Mouse (Mus musculus): Measurements from ENCODE around the gene Arid4a.

DNA sequence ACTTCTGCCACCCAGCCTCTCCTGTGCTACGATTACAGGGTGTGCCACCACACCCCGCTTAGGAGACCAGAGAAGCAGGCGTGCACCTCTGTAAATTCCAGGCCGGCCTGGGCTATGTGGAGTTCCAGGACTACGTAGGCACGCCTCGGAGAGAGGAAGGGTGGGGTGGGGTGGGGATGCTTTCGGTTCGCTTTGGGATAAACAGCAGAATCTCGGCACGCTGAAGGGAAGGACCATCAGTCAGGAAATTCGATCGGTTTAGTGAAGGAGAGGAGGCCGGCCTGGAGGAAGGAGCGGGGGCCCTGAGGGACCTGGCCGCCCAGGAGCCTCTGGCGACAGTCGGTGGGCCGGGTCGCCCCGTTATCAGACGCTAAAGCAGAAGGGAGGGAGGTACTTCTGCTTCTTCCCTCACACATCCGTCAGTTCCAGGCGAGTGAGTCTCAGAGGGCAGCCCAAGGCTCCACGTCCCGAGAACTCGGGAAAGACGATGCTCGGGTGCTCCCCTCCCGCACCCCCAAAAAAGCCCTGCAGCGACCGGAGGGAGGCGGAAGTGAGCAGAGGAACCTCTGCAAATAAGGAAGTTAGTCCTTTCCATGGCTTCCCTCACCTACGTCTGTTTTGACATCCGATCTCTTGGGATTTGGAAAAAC lies 47.5 kb upstream of the Arid4a start:
- peak; percentile 80 for TF ChIP-seq CTCF (IDR thresholded peaks at IDR 0.05; ENCODE audit: low read depth)
- no peak for TF ChIP-seq EP300 (IDR thresholded peaks at IDR 0.05; ENCODE audit: low read depth)
